Mouse (Mus musculus) testis, adult 2 months (tissue): Measurements from ENCODE around the gene Pdilt.

Source experiments
- CTCF ChIP-seq: fragments of 200-500 bp; IDR thresholded peaks from 2 replicates; pipeline ENCODE4 v1.5.1; 2012; ENCODE audit warnings: low read depth, mild to moderate bottlenecking, inconsistent platforms, low read length, moderate library complexity; ENCODE audit not compliant: control insufficient read depth, insufficient read depth, insufficient replicate concordance
- POLR2A ChIP-seq: fragments of 200-500 bp; IDR thresholded peaks from 2 replicates; pipeline ENCODE4 v1.6.1; 2012; ENCODE audit warnings: low read depth, mild to moderate bottlenecking, inconsistent platforms, low read length, moderate library complexity; ENCODE audit not compliant: control insufficient read depth

- TF ChIP-seq POLR2A: no peak
- TF ChIP-seq CTCF: peak; percentile 24; the same call in 1 of the 2 replicates
These were observed 46.5 kb downstream of the Pdilt start for GRCm38 (mm10) chr7:119476500-119477389.
